ENCODE assay signal across 8 mouse cellular contexts in the genomic region with DNA sequence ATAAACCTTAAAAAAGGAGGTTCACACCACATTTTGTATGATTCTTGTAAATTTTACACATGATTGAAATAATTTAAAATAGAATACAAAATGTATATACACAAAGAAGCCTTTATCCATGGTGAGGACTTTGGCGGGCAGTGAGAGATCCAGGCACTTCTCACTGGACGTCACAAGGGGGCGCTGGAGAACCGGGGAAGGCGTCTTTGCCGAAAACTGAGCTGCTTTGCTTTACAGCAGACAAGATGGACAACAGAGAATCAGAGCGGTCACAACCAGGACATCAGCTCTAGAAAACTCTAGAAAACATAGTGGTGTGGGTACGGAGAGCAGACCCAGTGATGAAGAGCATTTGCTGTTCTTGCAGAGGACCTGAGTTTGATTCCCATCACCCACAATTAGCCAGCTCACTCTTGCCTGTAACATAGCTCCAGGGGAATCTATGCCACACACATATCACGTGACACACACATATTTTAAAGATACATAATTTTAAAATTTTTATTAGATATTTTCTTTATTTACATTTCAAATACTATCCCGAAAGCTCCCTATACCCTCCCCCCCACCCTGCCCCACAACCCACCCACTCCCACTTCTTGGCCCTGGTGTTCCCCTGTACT. TPM values are rescaled to one million over a fixed set of nuclear protein-coding genes. Genes with fewer than 3 reads are reported as not detected.
A peak's percentile ranks its signal among the peaks of the same experiment; 100 is the strongest.
DNase-seq lines count a peak whose midpoint lies in the region; ATAC-seq and TF ChIP-seq lines count a peak whose summit lies in the region.

No protein-coding gene starts in this region.

- TF ChIP-seq EP300 in ES-Bruce4 (IDR thresholded peaks at IDR 0.05; ENCODE audit: insufficient read depth, low read depth, low read length) = no peak

- no peaks in the 10 kb centered on the region for H3K27me3 ChIP-seq in ES-Bruce4 (ENCODE audit: control insufficient read depth, insufficient read depth, low read length, poor library complexity, severe bottlenecking)
- no peaks in the 10 kb centered on the region for H3K27me3 ChIP-seq in forebrain, embryonic 11.5 days (ENCODE audit: control insufficient read depth, insufficient read depth, low read length)

- H3K9ac ChIP-seq in ES-Bruce4 (ENCODE audit: low read depth, poor library complexity, severe bottlenecking) = no peak overlapping the region
- no peak overlapping the region for H3K9ac ChIP-seq in forebrain, embryonic 11.5 days (ENCODE audit: low read length)

- ATAC-seq in forebrain, embryonic 11.5 days (replicated peaks; ENCODE audit: low FRiP score) = peak; percentile 18; the same call in 1 of the 2 replicates

- peak; percentile 97 for TF ChIP-seq CTCF in ES-Bruce4 (IDR thresholded peaks at IDR 0.05; ENCODE audit: low read depth, low read length)

- H3K4me2 ChIP-seq in forebrain, embryonic 11.5 days (ENCODE audit: low read depth, low read length, severe bottlenecking) = no peak overlapping the region

- H3K4me1 ChIP-seq in ES-Bruce4 (ENCODE audit: control insufficient read depth, insufficient read depth, low read length) = no peaks in the 10 kb centered on the region
- no peaks in the 10 kb centered on the region for H3K4me1 ChIP-seq in forebrain, embryonic 11.5 days (replicated peaks; ENCODE audit: control insufficient read depth, insufficient read depth, low read length)

- peak; percentile 64 for DNase-seq in c-Kit-positive CD71-negative TER-119-negative erythroid progenitor cells, embryonic 14.5 days (ENCODE audit: low read depth)
- DNase-seq in forebrain, embryonic 11.5 days (ENCODE audit: low spot score) = peak; percentile 94
- DNase-seq in heart, postnatal 4 days = peak; percentile 92
- DNase-seq in layer of hippocampus, adult 8-10 months (ENCODE audit: low spot score in 2 of 2) = peak; percentile 49 to 78
- peak; percentile 80 for DNase-seq in lung, postnatal 25 days (ENCODE audit: low spot score)
- peak; percentile 75 for DNase-seq in retina, postnatal 7 days (ENCODE audit: low read depth, low spot score)
- DNase-seq in urinary bladder, adult 18-20 months (ENCODE audit: low spot score in 2 of 2) = peak; percentile 65 to 71

- no peak overlapping the region for H3K4me3 ChIP-seq in ES-Bruce4 (ENCODE audit: low read depth, low read length)
- H3K4me3 ChIP-seq in forebrain, embryonic 11.5 days (ENCODE audit: low read depth, low read length) = no peak overlapping the region

- H3K9me3 ChIP-seq in ES-Bruce4 (replicated peaks; ENCODE audit: control insufficient read depth, insufficient read depth, low read length, poor library complexity, severe bottlenecking) = no peaks in the 10 kb centered on the region
- H3K9me3 ChIP-seq in forebrain, embryonic 11.5 days (ENCODE audit: control insufficient read depth, low read length) = no peaks in the 10 kb centered on the region

- TF ChIP-seq POLR2A in ES-Bruce4 (IDR thresholded peaks at IDR 0.05; ENCODE audit: insufficient read depth, low read length) = no peak

- H3K27ac ChIP-seq in ES-Bruce4 (ENCODE audit: insufficient read depth, low read length) = no peak overlapping the region
- no peak overlapping the region for H3K27ac ChIP-seq in forebrain, embryonic 11.5 days (ENCODE audit: low read depth, low read length)

- WGBS in forebrain, embryonic 11.5 days = 26% methylated on average over 10 of the region's 10 CpGs

- no peaks in the 10 kb centered on the region for H3K36me3 ChIP-seq in ES-Bruce4 (ENCODE audit: control insufficient read depth, insufficient read depth, low read length, poor library complexity, severe bottlenecking)
- H3K36me3 ChIP-seq in forebrain, embryonic 11.5 days (ENCODE audit: control insufficient read depth, insufficient read depth, low read length) = no peaks in the 10 kb centered on the region

RNA-seq across cellular contexts. Expression of a gene that starts 6.0 kb away (rescaled TPM):
- 0.39 TPM in 1 of 2 replicates, not detected in the other for polyA plus RNA-seq in ES-Bruce4 (2011; ENCODE audit: insufficient read depth, insufficient read length, low read depth, missing spikeins)
- 0.49 and 0.84 TPM in 2 replicates for polyA plus RNA-seq in forebrain, embryonic 11.5 days (2014; fragmentation: Nextera tagmentation; extraction: Ambion mirVana)
- total RNA-seq in heart, postnatal 4 days (2021) = not detected
- under 1 TPM in 3 of 4 experiments, not detected in 1; 0.38 to 0.98 (median 0.41) TPM for total RNA-seq in layer of hippocampus, adult 8-10 months (2022)

RNA-seq across cellular contexts. Expression of a gene that starts 16.1 kb away (rescaled TPM):
- polyA plus RNA-seq in ES-Bruce4 (2011; ENCODE audit: insufficient read depth, insufficient read length, low read depth, missing spikeins) = 9.2 and 14.6 TPM in 2 replicates
- polyA plus RNA-seq in forebrain, embryonic 11.5 days (2014; fragmentation: Nextera tagmentation; extraction: Ambion mirVana) = 18.2 and 18.6 TPM in 2 replicates
- 10 to 100 TPM in 1 of 2 experiments, 1 to 10 TPM in 1; 9.7 to 10.6 TPM for total RNA-seq in heart, postnatal 4 days (2021)
- total RNA-seq in layer of hippocampus, adult 8-10 months (2022) = 1 to 10 TPM; 7.9 to 9.9 (median 9.2) TPM

RNA-seq across cellular contexts. Expression of a gene that starts 27.6 kb away (rescaled TPM):
- 162 and 171 TPM in 2 replicates for polyA plus RNA-seq in ES-Bruce4 (2011; ENCODE audit: insufficient read depth, insufficient read length, low read depth, missing spikeins)
- polyA plus RNA-seq in forebrain, embryonic 11.5 days (2014; fragmentation: Nextera tagmentation; extraction: Ambion mirVana) = 79.7 and 90.4 TPM in 2 replicates
- total RNA-seq in heart, postnatal 4 days (2021) = 100 to 1,000 TPM; 338 to 355 TPM
- total RNA-seq in layer of hippocampus, adult 8-10 months (2022) = 100 to 1,000 TPM in 2 of 4 experiments, 10 to 100 TPM in 2; 40.3 to 175 (median 106) TPM

RNA-seq across cellular contexts. Expression of a gene that starts 48.0 kb away (rescaled TPM):
- polyA plus RNA-seq in ES-Bruce4 (2011; ENCODE audit: insufficient read depth, insufficient read length, low read depth, missing spikeins) = not detected in 2 replicates
- polyA plus RNA-seq in forebrain, embryonic 11.5 days (2014; fragmentation: Nextera tagmentation; extraction: Ambion mirVana) = not detected in 2 replicates
- total RNA-seq in heart, postnatal 4 days (2021) = 10 to 100 TPM; 15.2 to 16.5 TPM
- 1 to 10 TPM; 2.1 to 2.9 (median 2.2) TPM for total RNA-seq in layer of hippocampus, adult 8-10 months (2022)
